Mouse (Mus musculus) G1E-ER4 (cell line): Measurements from ENCODE around the gene Casp7. TPM values are rescaled to one million over a fixed set of nuclear protein-coding genes. Genes with fewer than 3 reads are reported as not detected.

Experiments
- GATA1 ChIP-seq: IDR thresholded peaks from one replicate; pipeline ENCODE4 v1.8.0; 2012; ENCODE audit warnings: low read length, inconsistent platforms
- polyA plus RNA-seq: library from polyadenylated mRNA; stranded (reverse); fragments of >175 nt; gene quantifications from 2 replicates; pipeline ENCODE4 v1.2.3, GENCODE M21; 2012

The Casp7 gene
- polyA plus RNA-seq, 1 experiment, result 10.5 TPM

GRCm38 (mm10) chr19:56438357-56439071 is 41.6 kb downstream of the Casp7 start:
- TF ChIP-seq GATA1, result no peak

- peak; percentile 97 for TF ChIP-seq GATA1
Observed at GRCm38 (mm10) chr19:56439072-56439434, 42.1 kb downstream of the Casp7 start.

- no peak for TF ChIP-seq GATA1
Observed at GRCm38 (mm10) chr19:56443445-56443844, 46.5 kb downstream of the Casp7 start.

DNA sequence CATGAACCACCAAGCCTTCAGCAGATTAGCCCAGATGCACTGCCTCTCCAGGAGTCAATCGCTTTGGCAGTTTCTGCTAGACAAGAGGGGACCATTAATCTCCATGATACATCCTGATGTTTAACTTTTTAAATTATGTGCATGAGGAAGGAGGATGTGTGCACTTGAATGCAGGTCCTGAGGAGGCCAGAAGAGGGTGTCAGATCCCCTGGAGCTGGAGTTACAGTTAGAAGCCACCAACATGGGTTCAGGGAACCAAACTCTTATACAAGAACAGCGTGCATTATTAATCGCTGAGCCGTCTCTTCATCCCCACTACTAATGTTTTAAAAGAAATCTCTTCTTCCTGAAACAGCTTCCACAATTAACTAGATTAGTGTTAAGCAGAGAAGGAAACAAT is 51.9 kb downstream of the Casp7 start:
- no peak for TF ChIP-seq GATA1

DNA sequence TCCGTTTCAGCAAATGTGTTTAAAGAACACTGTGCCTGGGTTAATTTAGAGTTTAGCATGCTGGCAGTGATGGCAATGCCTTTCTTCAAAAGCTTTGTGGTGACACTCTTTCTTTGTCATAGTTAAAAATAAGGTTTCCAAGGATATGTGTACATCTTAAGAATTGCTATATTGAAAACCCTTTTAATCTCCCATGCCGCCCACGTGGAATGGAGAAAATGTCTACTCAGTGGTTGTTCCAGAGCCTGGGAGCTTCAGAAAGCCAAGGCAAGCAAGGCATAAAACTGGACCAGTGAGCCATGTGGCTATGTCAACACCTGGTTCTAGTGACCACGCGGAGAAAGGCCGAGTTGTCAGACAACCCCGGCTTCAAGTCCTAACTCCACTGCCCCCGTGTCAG is 52.6 kb downstream of the Casp7 start:
- TF ChIP-seq GATA1, result no peak

GRCm38 (mm10) chr19:56450892-56451291 is 54.0 kb downstream of the Casp7 start:
- TF ChIP-seq GATA1, result no peak

DNA sequence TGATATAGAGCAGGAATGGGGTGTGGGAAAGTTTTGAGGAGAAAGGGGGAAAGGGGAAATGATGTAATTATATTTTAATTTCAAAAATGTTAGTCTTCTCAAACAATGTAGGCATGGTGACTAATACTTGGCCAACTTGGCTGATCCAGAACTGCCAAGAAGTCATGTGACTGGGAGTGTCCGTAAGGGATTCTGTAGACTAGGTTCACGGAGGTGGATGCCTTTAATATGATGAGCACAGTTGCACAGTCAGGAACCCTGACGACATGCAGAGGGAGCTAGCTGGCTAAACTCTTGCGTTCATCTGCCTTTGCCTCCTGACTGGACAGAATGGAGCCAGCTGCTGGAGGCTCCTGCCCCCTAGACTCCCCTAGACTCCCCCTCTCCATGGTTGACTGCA is 54.9 kb downstream of the Casp7 start:
- TF ChIP-seq GATA1, result no peak

DNA sequence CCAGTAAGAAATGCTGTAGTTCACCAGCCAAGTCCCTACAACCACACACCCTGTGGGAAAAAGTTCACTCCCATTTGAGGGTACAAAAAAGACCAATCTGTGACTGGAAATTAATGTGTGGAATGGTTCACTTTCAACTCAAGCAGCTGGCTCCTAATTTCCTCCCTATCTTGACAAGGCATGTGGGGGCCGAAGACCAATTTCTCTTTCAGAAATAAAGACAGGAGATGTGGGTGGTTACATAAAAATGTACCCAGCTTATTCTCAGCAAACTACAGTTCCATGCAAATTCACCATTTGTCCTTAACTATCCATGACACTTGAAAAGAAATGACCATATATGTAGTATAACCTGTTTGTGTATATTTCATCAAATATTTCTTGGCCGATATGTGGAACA is 55.5 kb downstream of the Casp7 start:
- TF ChIP-seq GATA1, result no peak

GRCm38 (mm10) chr19:56454862-56455261 is 57.9 kb downstream of the Casp7 start:
- TF ChIP-seq GATA1, result no peak

DNA sequence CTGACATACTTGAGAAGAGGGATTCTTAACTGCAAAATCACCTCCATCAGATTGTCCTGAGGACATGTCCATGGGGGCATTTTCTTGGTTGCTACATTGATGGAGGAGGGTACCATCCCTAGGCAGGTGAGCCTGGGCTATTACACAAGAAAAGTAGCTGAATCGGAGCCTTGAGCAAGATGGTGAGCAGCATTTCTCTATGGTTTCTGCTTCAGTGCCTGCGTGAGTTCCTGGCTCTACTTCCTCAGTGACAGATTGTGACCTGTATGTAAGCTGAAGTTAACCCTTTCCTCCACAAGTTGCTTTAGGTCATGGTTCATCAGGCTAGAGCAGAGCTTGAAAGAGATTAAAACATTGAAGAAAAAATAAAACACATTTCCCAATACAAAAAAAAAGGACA is 58.4 kb downstream of the Casp7 start:
- no peak for TF ChIP-seq GATA1

DNA sequence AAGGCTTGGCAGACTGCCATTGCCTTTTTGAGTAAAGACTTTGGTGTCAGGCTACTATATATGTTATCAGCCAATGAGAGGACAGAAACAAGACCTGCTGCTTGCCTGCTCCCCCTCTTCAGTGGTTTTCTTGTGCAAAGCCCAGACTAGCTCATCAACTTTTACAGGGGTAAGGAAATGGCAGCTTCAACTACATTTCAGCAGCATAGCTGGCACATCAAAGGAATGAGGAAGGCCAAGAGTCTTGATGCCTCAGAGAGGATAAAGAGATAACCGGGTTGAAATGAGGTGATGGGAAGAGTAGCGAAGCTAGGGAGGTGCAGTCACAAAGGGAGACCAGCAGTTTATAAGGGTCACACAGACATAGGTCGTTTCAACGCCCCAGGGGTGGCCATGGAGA is 60.6 kb downstream of the Casp7 start:
- no peak for TF ChIP-seq GATA1

DNA sequence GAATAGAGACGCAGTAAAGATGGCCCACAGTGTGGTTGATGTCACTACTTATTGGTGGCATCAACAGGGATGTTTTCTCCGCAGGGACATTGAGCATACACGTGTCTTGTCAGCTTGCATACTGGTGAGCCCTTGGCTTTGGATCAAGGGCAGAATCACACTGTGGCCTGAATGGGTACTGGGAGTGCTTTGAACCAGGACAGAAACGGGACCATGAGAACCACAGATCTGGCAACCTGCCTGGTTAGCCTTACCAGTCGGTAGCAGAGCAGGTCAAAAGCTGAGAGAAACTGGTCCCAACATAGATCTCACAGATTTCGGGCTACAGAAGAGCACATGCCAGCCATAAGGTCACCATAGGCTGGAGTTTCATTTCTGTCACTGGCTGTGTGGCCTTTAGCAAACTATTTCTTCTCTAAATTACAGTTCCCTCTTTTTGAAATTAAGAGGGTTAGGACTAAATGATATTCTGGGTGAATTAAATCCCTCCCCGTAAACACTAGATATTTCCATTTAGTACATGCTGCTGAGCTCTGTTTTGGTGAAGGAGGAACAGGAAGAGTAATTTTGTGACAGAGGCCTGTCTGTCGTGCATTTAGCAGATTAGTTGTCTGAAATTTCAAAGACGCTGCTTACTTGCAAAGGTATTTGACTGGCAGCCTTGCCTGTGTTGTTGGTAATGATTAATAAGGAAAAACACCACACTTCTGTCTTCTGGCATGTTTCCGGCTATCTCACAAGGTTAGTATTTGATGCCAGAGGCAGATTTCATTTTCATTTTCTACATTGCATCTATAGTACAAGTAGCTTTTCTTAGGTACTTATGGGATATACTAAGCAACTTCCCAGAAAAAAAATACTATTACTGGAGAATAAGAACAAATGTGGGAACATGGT is 62.5 kb downstream of the Casp7 start:
- no peak for TF ChIP-seq GATA1

DNA sequence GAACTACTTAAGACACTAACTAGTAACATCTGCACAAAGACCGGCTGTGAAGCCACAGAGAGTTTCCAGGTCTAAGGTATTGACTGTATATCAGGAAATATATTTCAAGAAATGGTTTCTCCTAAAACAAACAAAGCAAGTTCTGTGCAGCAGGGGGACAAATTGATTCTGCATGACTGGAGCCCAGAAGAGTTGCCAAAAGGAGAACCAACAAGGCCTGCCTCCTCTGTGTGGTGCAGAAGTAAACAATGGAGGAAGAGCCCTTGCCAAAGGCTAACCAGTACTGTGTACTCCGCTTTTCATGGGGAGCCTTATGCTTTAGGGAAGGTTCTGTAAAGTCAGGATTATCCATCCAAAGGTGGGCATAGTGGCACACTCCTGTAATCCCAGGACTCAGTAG is 63.3 kb downstream of the Casp7 start:
- TF ChIP-seq GATA1, result no peak

DNA sequence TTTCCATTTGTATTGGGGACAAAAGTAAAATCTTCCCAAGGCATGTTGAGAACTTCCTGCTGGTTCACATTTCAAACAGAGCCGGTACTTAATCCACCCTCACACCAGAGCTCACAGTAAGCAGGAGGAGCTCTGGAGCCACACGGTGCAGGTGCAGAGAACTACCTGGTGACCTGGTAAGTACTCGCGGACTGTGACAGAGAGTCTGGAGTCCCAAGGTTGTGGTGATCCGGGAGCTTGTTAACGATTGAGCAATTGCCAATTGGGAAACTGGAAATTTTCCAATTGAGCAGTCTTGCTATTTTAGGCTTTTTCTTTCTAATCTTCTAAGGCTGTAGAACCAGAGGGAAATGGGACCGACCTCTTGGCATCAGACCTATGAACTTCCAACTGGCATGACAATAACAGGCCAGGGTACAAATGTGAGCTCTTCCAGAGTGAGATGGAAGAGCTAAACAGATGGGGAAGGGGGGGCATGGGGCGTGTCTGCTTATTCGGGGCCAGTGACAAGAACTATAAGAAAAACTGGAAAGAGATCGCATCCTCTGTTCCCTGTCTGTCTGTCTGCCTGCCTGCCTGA is 64.7 kb downstream of the Casp7 start, which contains the start of gene Plekhs1:
Plekhs1 (plus strand) TSS at position 119 of the 580 bp plus-strand sequence.
- no peak for TF ChIP-seq GATA1

DNA sequence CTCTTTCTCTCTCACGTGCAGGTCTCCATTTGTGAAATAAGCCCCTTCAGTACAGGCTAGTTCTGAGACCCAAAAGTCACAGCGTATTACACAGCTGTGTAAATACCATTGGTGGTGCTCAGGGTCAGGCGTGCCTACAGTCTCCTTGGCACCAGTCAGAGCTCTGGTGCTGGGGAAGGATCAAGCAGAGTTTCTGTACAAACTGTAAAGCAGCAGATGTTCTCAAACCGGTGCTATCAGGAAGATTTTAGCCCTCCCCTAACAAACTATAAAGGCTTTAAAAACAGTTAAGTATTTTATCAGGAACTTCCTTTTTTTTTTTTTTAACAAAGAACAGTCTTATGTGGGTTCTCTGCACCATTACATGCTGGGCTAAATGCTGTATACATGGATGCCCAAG is 65.9 kb downstream of the Casp7 start:
- no peak for TF ChIP-seq GATA1

DNA sequence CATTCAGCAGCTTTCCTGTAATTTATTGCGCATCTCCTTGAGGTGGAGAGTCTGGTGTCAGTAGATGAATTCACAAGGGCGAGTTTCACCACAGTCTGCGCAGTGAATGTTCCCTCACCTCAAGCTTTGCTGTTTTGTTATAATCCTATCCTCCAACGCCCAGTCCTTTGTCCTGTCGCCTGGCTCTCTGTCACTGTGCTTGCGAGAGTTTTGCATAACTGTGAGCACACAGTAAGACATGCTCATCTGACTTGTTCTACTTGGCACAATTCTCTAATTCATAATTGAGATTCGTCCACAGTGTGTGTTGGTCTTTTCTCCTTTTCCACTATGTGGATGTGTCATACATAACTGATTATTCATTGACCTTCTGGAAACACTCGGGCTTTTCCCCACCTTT is 69.6 kb downstream of the Casp7 start:
- no peak for TF ChIP-seq GATA1
